Mouse (Mus musculus) mature B cell (primary cell): Measurements from ENCODE around the gene Ccr10.
"Not testable (repeated sequence)": the region's sequence is repeated elsewhere in the genome, so short reads cannot be mapped to it uniquely, and the experiment has no call there.

Source experiments
- in situ Hi-C: fragments of 300-500 bp; cut with MboI; formaldehyde crosslinking; loops from 2 replicates; pipeline ENCODE4 v1.14.3; 2019

Ccr10 gene

GRCm38 (mm10) chr11:101171721-101172433 lies 3.4 kb downstream of the Ccr10 start:
- in situ Hi-C loops: no loop called here

GRCm38 (mm10) chr11:101170811-101171610 lies 4.2 kb downstream of the Ccr10 start, which contains the start of gene Plekhh3:
Gene Plekhh3, minus strand, starts transcription at chr11:101171351.
- in situ Hi-C loops: no loop called here

GRCm38 (mm10) chr11:101170354-101170810 lies 4.9 kb downstream of the Ccr10 start, which contains the start of gene Cntnap1:
Gene Cntnap1, plus strand, starts transcription at chr11:101170523.
- in situ Hi-C loops: no loop called here

GRCm38 (mm10) chr11:101169301-101170107 lies 5.7 kb downstream of the Ccr10 start:
- in situ Hi-C loops: no loop called here

- in situ Hi-C loops: no loop called here
Measured at GRCm38 (mm10) chr11:101168301-101168980, 6.8 kb downstream of the Ccr10 start.

GRCm38 (mm10) chr11:101167963-101168300 lies 7.3 kb downstream of the Ccr10 start:
- in situ Hi-C loops: no loop called here

- in situ Hi-C loops: no loop called here
Measured at GRCm38 (mm10) chr11:101167211-101167962, 7.9 kb downstream of the Ccr10 start.

GRCm38 (mm10) chr11:101166357-101166756 lies 8.9 kb downstream of the Ccr10 start:
- in situ Hi-C loops: no loop called here

GRCm38 (mm10) chr11:101164677-101165580 lies 10.3 kb downstream of the Ccr10 start:
- in situ Hi-C loops: no loop called here

- in situ Hi-C loops: no loop called here
Measured at GRCm38 (mm10) chr11:101164351-101164665, 10.9 kb downstream of the Ccr10 start.

- in situ Hi-C loops: no loop called here
Measured at GRCm38 (mm10) chr11:101163476-101164350, 11.5 kb downstream of the Ccr10 start.

GRCm38 (mm10) chr11:101162772-101163171 lies 12.5 kb downstream of the Ccr10 start:
- in situ Hi-C loops: no loop called here

GRCm38 (mm10) chr11:101162301-101162700 lies 12.9 kb downstream of the Ccr10 start:
- in situ Hi-C loops: no loop called here

GRCm38 (mm10) chr11:101161551-101161950 lies 13.7 kb downstream of the Ccr10 start:
- in situ Hi-C loops: no loop called here

- in situ Hi-C loops: not testable (repeated sequence)
Measured at GRCm38 (mm10) chr11:101160981-101161505, 14.2 kb downstream of the Ccr10 start.

GRCm38 (mm10) chr11:101160151-101160550 lies 15.1 kb downstream of the Ccr10 start:
- in situ Hi-C loops: not testable (repeated sequence)

- in situ Hi-C loops: no loop called here
Measured at GRCm38 (mm10) chr11:101155728-101156371, 19.4 kb downstream of the Ccr10 start, which contains the start of gene Tubg2. Gene Tubg2, plus strand, starts transcription at chr11:101155907.

GRCm38 (mm10) chr11:101155151-101155550 lies 20.1 kb downstream of the Ccr10 start:
- in situ Hi-C loops: no loop called here
